Mouse (Mus musculus) mesoderm, embryonic 11.5 days (tissue): ENCODE measurements around the gene Tvp23a.
A peak's percentile ranks its signal among the peaks of the same experiment; 100 is the strongest.

Experiments
- DNase-seq: peaks from one replicate; pipeline ENCODE4 v3.0.0-alpha.2; 2012; ENCODE audit warnings: low read depth, low spot score

The Tvp23a gene

DNA sequence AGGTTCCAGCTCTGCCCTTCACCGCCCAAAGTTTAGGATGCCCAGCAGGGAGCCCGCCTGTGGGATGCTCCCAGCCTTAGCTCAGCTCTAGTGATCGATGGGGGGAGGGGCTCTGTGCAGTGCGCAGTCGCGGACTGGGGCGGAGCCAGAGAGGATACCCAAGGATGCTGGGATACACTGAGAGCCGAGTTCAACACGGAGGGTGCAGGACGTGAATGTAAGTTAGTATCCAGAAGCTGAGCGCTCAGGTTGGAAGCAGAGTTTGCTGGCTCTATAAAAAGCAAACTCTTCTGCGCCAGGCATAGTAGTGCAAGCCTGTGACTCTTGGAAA, at the start of gene Tvp23a:
Gene Tvp23a, minus strand, starts transcription at position 99 of the 331 bp plus-strand sequence.
- DNase-seq = peak; percentile 91

DNA sequence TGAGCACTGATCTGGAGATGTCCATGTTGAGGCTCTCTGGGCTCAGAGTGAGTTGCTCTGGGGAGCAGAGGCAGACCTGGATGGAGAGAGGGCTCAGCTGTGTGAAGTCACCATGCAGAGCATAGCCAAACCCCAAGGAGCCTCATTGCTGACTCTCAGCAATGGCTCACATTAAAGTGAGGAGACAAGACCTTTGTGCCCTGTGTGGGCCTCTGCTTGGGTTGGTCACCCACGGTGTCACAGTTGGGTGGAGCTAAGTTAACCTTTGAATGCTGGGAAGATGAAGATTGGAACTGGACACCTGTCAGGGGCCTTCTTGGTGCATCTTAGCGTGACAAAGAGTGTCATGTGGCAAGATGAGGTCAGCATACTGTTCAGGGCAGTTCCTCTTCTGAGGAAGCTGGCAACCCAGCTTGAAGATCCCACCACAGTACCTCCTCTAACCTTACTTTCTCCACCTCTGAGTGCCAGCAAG, 48.7 kb upstream of the Tvp23a start:
- DNase-seq = no peak

DNA sequence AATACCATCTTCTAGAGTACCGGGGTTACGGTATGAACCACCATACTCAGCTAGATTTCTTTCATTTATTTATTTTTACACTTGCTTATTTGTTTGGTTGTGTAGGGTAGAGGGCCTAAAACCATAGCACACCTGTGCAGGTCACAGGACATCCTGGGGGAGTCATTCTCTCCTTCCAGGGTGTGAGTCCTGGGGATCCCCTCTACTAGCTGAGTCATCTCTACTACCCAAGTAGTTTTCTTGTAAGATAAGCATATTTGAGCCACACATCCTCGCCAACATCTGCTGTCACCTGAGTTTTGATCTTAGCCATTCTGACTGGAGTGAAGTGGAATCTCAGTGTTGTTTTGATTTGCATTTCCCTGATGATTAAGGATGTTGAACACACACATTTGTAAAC, 45.4 kb upstream of the Tvp23a start:
- no peak for DNase-seq

DNA sequence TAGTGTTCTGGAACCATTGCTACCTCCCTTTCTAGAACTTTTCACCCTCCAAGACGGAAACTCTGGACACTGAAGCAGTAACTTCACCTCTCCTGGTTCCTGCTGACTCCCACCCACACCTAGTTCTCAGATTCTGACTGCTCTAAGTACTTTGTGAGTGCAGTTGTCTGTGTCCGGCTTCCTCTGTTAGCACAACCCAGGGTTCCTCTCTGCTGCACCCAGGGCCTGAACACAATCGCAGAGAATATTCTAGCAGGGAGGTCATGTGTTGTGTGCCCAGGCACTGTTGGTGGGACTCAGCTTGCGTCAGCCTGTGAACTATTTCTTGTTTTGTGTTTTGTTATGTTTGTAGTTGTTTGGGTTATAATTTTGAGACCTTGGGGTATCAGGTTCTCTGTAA, 44.6 kb upstream of the Tvp23a start:
- DNase-seq = no peak

DNA sequence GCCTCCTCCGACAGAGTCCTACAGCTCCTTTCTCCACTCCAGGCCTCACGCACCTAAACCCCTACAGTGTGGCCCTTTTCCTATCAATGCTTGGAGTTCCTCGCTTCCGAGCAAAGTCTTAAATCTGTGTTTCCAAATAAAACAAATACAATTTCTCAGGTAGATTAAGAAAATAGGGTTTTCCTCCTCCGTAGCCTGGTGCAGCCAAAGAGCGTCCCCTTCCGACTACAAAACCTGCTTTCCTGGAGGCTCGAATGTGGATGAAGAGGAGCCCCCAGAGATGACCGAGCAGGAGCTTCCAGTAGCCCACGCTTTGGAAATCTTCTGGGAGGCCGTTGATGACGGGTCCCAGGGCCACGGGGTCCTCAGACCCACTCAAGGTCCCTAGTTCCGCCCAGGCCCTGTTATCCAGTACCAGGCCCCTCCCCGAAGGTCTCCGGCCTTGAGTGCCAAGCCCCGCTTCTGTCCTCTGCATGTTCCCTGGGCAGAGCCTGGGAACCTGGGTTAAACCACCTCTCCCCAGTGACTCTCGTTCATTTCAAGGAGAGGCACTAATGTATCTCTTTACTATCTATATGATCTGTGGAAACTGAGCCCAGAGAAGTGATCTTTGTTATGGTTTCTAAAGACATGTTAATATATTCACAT, 43.5 kb upstream of the Tvp23a start:
- DNase-seq = no peak

DNA sequence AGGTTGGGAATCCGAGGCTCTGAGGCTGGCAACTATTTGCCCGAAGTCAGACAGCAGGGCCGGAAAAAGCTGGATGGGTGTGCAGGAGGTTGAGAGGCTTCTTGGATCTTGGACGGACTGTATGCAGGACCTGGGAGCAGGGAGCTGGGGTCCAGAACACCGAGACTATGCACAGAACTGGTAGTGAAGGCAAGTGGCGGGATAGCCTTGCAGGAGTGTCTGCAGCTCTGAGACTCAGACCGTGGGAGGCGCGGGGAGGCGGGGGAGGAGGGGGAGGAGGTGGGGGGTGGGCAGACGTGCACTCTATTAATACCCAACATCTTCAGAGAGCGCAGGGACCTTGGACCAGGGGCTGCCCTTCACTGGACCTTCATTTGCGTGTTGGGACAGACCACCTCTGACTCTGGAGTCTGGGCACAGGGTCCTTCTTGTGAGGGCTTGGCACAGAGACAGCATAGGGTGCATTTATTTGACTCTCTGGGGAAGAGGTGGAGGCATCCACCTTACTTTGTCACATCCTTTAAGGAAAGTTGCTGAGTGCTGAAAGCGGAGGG, 42.8 kb upstream of the Tvp23a start:
- DNase-seq = no peak

DNA sequence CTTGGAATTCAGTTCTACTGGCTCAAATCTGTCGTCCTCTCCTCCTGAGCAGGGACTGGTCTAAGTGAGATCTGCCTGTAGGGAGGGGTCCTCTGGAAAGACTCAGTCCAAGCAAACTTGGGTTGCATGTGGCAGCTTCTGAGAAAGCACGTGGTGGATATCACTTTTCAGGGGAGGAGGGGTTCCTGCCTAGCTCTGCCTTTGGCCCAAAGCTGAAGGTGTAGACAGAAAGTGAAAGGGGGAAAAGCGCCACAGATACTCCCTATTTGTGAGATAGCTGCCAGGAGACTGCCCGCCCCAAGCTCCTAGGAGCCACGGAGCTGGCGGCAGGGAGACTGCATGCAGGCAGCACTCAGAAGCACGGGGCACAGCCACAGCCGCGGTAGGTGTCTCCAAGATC, 42.3 kb upstream of the Tvp23a start:
- DNase-seq = no peak

DNA sequence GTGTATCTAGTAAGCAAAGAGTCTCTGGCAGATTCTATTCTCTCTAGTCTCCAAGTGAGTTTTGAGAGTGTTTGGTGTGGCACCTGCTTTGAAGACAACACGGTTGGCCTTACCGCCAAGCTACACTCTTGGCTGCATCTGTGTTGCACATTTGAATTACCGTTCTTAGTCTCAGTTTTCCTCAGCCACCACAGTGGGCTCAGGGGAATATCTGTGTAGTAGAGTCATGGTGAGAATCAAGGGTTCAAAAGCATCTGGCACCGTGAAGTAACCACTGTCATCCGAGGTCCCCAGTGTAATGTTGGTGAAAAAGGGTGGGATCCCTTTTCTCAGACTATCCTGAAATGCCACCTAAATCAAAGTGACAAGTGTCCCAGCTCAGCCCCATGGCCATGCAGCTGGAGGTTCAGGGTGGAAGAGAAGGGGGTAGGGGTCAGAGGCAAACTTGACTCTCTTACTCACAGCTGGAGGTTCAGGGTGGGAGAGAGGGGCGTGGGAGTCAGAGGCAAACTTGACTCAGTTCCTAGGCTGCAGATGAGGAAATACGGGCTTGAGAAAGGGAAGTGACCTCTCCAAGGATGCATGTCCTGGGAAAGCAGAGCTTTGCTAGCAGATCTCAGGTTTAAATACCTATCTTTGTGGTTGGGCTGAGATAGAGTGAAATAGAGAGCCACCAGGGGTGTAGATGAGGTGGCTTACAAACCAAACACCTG, 41.8 kb upstream of the Tvp23a start:
- DNase-seq = no peak

DNA sequence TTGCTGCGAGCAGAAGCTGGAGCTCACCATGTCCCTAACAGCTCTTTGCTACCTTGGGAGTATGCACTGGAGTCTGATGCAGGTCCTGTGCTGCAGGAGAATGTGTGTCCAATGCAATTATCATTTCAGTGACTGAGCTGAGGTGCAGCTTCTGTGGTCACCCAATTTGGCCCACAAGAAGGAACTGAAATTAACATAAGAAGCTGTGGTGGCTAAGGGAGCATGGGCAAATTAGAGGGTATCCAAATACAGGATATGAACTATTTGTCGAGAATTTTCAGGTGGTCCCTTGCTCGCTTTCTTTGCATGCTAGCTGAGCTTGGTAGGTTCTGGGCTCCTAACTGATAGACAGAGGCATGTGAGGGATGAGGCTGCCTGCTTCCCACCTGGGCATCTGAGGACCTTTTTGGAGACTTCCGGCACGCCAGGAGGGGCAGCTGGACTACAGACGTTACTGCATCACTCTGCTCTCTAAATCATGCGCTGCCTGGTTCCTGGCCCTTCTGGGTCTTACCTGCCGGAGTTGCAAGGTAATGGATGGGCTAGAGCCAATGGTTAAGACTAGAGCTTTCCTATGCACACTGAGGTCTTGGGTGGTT, 40.8 kb upstream of the Tvp23a start:
- no peak for DNase-seq

DNA sequence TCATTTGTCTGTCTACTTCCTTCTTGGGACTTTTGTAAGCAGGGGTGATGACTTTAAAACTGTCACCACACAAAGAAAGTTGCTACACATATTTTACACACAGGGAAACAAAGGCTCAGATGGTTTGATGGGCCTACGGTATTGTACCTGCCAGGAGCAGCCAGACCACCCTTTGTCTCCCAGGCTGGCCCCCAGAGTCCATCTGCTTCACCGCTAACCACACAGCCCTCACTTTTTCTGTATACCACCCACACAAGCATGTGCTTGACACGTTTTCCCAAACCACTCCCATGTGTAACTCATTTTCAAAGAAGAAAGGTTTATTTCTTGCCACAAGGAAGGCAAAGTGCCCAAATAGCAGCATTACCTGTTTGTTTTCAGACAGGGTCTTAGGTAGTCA, 39.8 kb upstream of the Tvp23a start:
- DNase-seq = no peak

DNA sequence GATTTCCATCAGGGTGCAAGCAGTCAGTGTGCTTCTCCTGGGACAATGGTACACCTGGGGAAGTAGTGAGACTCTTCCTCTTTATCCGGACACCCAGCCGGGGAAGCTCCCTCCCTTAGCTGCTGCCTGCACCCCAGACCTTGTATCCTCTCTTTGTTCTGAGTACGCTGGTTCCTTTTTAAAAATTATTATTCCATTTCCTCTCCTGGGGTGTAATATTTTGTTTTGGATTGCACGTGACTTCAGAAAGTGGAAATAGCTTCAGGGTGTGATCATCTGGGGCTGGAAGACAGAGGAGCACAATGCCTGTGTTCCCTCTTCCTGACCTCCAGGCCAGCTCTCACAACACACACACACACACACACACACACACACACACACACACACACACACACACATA, 35.2 kb upstream of the Tvp23a start:
- DNase-seq = no peak

DNA sequence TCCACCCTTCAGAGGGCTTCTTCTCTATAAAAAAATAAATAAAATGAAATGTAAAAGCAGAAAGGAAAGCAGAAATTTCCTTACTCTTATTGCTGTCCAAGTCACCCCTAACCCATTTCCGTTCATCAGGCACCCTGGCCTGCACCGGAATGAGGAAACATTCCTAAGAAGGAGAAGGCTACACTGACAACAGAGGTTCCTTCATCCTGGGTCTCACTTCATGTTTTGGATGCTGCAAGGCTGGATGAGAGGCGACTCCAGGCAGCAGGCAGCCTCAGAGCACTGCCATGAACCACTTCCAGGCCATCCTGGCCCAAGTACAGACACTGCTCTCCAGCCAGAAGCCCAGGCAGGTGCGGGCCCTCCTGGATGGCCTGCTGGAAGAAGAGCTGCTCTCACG, 32.7 kb upstream of the Tvp23a start, which contains the start of gene Ciita:
Gene Ciita, plus strand, starts transcription at position 203 of the 400 bp plus-strand sequence.
- no peak for DNase-seq

DNA sequence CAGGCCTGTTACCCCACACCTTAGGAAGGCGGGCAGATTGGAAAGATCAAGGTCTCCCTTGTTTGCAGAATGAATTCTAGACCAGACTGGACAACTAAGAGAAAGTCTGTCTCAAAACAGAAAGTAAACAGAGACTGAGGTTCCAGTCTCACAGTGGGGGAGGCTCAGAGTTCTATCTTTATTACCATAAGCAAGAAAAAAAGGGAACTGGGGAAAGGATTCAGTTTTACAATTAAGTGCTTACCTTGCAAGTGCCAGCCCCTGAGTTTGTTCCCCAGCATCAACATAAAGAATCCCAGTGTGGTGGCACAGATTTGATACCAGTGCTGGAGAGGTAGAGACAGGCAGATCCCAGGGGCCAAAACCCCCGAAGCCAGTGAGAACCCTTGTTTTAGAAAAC, 28.8 kb upstream of the Tvp23a start:
- DNase-seq = no peak

DNA sequence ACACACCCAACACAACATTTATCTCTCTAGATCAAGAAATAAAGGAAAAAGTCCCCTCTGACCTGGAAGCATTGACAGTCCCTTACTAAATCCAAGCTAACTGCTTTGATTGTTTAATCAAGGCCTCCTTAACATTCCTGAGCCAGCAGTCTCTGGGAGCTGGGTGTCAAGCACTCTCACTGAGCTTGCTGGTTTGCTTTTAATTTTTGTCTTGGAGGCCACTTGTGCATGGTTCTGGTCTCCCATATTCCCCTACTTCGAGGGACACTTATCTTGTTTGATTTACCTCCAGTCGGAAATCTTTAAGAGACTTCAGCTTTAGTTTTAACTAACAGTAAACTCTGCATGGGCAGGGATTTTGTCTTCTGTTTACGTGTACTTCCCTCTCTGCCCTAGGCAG, 27.8 kb upstream of the Tvp23a start:
- no peak for DNase-seq

DNA sequence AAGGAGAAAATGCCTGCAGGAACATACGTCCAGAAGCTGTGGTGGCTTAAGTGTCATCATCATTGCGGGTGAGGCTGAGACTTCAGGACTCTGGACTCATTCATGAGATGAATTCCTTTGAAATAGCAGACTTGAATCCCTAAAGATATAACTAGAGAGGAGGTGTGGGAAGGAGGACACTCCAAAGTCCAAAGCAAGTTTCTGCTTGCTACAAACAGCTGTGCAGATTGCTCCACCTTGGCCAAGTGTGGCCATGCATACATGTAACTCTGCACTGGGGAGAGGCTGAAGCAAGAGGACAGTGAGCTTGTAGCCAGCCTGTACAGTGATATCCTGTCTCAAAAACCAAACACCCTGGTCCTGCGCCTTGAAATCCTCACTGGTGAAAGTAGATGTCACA, 24.8 kb upstream of the Tvp23a start:
- DNase-seq = no peak

DNA sequence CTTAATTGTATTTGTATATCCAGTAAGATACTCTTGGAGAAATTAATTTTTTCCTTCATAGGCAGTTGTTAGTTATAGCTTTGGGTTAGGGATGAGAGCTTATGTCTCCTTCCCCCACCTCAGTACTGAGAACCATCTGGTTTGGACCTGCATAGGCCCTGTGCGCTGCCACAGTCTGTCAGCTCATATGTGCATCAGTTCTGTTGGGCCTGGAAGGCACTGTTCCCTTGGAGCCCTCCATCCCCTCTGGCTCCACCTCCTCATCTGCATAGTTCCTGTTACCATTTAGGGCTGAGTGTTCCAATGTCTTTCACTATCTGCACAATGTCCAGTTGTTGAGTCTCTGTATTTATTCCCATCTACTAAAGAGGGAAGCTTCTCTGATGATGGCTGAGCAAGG, 21.0 kb upstream of the Tvp23a start:
- DNase-seq = no peak

DNA sequence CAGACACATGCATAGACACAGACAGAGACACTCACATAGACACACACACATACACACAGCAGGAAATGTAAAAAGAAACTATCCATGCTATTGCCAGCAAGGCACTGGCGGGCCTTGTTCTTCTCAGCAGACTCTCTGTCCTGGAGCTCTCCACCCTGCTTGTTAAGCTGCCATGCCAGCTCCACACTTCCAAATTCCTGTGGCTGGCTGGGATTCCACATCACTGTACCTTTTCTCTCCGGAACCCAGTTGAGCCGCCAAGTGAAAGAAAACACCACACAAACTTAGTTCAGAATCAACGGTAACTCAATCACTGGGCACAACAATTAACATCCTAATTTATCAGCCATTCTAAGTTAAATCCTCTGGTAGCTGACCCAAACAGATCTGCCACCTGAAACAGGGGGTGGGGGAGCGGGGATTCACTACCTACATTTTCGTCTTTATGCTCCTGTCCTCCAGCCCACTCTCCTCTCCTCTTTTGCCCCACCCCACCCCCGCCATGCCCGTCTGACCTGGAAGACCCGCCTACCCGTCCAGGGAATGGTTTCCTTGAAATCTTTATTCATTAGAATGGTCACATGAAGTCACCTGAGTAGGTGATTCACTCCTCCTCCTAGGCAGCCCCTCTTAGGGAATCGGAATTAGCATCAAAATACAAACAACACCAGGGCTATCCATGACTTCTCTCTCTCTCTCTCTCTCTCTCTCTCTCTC, 20.4 kb upstream of the Tvp23a start:
- no peak for DNase-seq

DNA sequence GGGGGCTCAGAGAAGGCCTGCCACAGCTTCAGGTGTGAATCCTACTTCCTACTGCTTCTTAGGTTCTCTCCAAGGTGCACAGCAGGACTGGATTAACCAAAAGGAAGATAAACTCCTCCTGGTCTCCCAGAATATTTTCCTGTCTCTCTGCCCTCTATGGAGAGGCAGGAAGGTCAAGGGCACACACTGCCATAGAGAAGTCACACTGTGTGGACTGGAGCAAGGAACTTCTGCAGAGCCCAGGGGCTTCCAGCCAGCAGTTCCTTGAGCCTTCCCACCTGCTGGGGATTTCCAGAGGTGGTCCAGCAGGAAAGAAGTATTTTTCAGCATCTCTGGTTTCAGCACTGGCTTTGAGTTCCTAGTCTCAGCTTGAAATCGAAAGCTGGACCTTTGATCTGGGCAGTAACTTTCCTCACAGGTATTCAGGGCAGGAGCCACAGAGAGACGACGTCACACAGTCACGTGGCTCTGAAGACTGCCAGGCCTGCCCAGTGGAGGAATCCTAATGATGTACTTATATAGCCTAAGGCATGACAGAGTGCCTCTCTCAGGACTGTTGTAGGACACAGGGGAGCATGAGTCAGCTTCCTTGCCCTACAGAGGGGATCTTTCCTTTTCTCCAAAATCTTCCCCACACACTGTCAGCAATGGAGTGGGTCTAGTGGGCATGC, 18.0 kb upstream of the Tvp23a start:
- no peak for DNase-seq

DNA sequence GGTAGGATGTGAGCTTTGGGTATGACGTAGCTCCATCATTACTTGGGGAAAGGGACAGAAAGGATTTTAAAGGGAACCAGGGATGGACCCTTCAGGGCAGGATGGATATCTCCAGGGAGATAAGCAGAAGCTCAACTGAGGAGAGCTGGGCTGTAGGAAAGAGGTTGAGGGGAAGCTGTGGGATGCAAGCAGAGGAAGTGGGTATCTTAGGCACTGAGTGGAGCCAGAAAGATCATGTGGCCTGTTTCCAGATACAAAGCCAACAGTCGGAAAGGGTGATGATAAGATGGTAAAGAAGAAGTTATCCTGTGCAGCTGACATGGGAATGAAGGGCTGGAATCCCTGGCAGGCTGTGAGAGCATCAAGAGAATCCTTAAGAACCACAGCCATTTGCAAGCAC, 14.0 kb upstream of the Tvp23a start:
- no peak for DNase-seq

DNA sequence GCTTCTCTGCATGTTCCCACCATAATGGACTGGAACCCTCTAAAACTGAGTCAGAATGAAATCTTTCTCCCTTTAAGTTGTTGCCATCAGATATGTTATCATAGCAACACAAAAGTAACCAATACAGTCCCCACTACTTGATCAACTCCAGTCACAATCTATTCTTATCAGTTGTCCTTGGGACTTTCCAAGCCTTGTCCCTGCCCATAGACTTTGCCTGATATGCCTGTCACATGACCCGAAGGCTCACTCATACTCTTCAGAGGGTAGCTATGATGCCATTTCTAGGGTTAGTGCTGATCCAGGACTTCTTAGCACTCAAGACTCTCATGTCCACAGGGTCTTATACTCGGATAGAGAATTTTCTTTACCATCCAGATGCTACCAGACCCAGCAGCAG, 13.0 kb upstream of the Tvp23a start:
- DNase-seq = no peak

DNA sequence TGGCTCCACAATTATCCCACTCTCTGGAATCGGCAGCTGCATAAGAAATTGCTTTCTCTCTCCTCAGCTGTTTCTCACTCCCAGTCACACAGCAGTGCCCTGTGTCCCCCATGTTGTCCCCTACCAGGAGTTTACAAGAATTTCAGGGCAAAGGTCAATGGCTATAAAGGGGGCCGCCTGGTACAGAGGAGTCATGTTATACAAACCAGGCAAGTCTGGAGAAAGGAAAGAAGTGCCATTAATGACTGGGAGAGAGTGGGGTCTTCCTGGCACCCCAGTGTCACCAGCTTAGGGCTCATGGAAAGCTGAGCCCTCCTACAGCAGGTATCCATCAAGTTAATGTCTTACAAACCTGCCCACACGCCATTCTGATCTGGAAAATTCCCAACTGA, 7.4 kb upstream of the Tvp23a start:
- DNase-seq = peak; percentile 49
